Mouse (Mus musculus) ovary, adult 18-20 months (tissue): Measurements from ENCODE around the gene Tmsb10.

Experiments used
- DNase-seq: peaks from one replicate; pipeline ENCODE4 v3.0.0; 2022; ENCODE audit warnings: low spot score, mixed read lengths

Gene Tmsb10

GRCm38 (mm10) chr6:72956199-72957092 is 2.1 kb downstream of the Tmsb10 start:
- peak; percentile 19 for DNase-seq

GRCm38 (mm10) chr6:72955517-72956198 is 2.9 kb downstream of the Tmsb10 start:
- DNase-seq = no peak

GRCm38 (mm10) chr6:72954786-72955185 is 3.8 kb downstream of the Tmsb10 start:
- no peak for DNase-seq

GRCm38 (mm10) chr6:72952967-72953366 is 5.6 kb downstream of the Tmsb10 start:
- DNase-seq = no peak

GRCm38 (mm10) chr6:72952221-72952620 is 6.3 kb downstream of the Tmsb10 start:
- no peak for DNase-seq

- no peak for DNase-seq
Measured at GRCm38 (mm10) chr6:72949161-72949756, 9.3 kb downstream of the Tmsb10 start.

- no peak for DNase-seq
Measured at GRCm38 (mm10) chr6:72948392-72948791, 10.2 kb downstream of the Tmsb10 start.

GRCm38 (mm10) chr6:72947960-72948359 is 10.6 kb downstream of the Tmsb10 start:
- DNase-seq = no peak

- DNase-seq = peak; percentile 10
Measured at GRCm38 (mm10) chr6:72940493-72940892, 18.1 kb downstream of the Tmsb10 start.

- no peak for DNase-seq
Measured at GRCm38 (mm10) chr6:72937859-72938258, 20.7 kb downstream of the Tmsb10 start.

- no peak for DNase-seq
Measured at GRCm38 (mm10) chr6:72937430-72937829, 21.1 kb downstream of the Tmsb10 start.

- DNase-seq = no peak
Measured at GRCm38 (mm10) chr6:72932955-72933354, 25.6 kb downstream of the Tmsb10 start.

GRCm38 (mm10) chr6:72931533-72931932 is 27.0 kb downstream of the Tmsb10 start:
- DNase-seq = no peak

GRCm38 (mm10) chr6:72929795-72930398 is 28.7 kb downstream of the Tmsb10 start:
- no peak for DNase-seq

GRCm38 (mm10) chr6:72926755-72927482 is 31.6 kb downstream of the Tmsb10 start:
- peak; percentile 35 for DNase-seq

- no peak for DNase-seq
Measured at GRCm38 (mm10) chr6:72926031-72926430, 32.5 kb downstream of the Tmsb10 start.

GRCm38 (mm10) chr6:72923381-72923780 is 35.2 kb downstream of the Tmsb10 start:
- DNase-seq = no peak

GRCm38 (mm10) chr6:72921081-72921480 is 37.5 kb downstream of the Tmsb10 start:
- no peak for DNase-seq

GRCm38 (mm10) chr6:72918510-72919033 is 40.0 kb downstream of the Tmsb10 start:
- no peak for DNase-seq

- no peak for DNase-seq
Measured at GRCm38 (mm10) chr6:72916330-72916729, 42.2 kb downstream of the Tmsb10 start.

- no peak for DNase-seq
Measured at GRCm38 (mm10) chr6:72914087-72914749, 44.3 kb downstream of the Tmsb10 start.
